Mouse (Mus musculus) MEL (cell line): ENCODE results near the gene 4930579F01Rik. TPM values are rescaled to one million over a fixed set of nuclear protein-coding genes. Genes with fewer than 3 reads are reported as not detected.

Source experiments
- DNase-seq: peaks from one replicate; pipeline ENCODE4 v3.0.0; 2011; ENCODE audit warnings: low read depth, low spot score
- H3K27ac ChIP-seq: 2 replicates; pipeline ENCODE4 v1.5.1; 2012; ENCODE audit warnings: low read depth, mild to moderate bottlenecking, control low read depth, low read length, moderate library complexity; ENCODE audit not compliant: control insufficient read depth
- H3K27me3 ChIP-seq, 2 experiments: fragments of 150-350 bp in 1 of 2; sonication (generic) in 1 of 2; 2 replicates each; pipeline ENCODE4 v1.6.1; 2012; ENCODE audit warnings: low read length in 2 of 2, mild to moderate bottlenecking in 2 of 2, improper control_type of control experiment in 1 of 2, moderate library complexity in 1 of 2; ENCODE audit not compliant: insufficient read depth in 2 of 2, control insufficient read depth in 1 of 2
- H3K36me3 ChIP-seq, 2 experiments: 2 replicates each; pipeline ENCODE4 v1.6.1; 2012 to 2014; ENCODE audit warnings: low read length in 2 of 2, improper control_type of control experiment in 1 of 2, inconsistent platforms in 1 of 2, mild to moderate bottlenecking in 1 of 2; ENCODE audit not compliant: insufficient read depth in 2 of 2, control insufficient read depth in 1 of 2
- H3K4me1 ChIP-seq, 2 experiments: fragments of 150-350 bp in 1 of 2; sonication (generic) in 1 of 2; 2 replicates each; pipeline ENCODE4 v1.6.1; 2012; ENCODE audit warnings: low read length in 2 of 2, improper control_type of control experiment in 1 of 2, mild to moderate bottlenecking in 1 of 2; ENCODE audit not compliant: insufficient read depth in 2 of 2, control insufficient read depth in 1 of 2
- H3K4me3 ChIP-seq, 2 experiments: fragments of 150-350 bp in 1 of 2; sonication (generic) in 1 of 2; 2 replicates each; pipeline ENCODE4 v1.5.1; 2012; ENCODE audit warnings: low read depth in 2 of 2, low read length in 2 of 2, mild to moderate bottlenecking in 2 of 2, moderate library complexity in 2 of 2, control low read depth in 1 of 2, improper control_type of control experiment in 1 of 2; ENCODE audit not compliant: control insufficient read depth in 1 of 2, insufficient read depth in 1 of 2
- H3K79me2 ChIP-seq: 2 replicates; pipeline ENCODE4 v1.6.1; 2012; ENCODE audit warnings: mild to moderate bottlenecking, low read length, moderate library complexity; ENCODE audit not compliant: control insufficient read depth, poor library complexity, insufficient read depth
- H3K9ac ChIP-seq: 2 replicates; pipeline ENCODE4 v1.6.1; 2012; ENCODE audit warnings: low read depth, mild to moderate bottlenecking, control low read depth, low read length, moderate library complexity; ENCODE audit not compliant: control insufficient read depth, poor library complexity, severe bottlenecking
- H3K9me3 ChIP-seq: fragments of 150-350 bp; sonication (generic); replicated peaks from 2 replicates; pipeline ENCODE4 v1.6.1; 2012; ENCODE audit warnings: mild to moderate bottlenecking, low read length, improper control_type of control experiment, moderate library complexity; ENCODE audit not compliant: insufficient read depth
- CTCF ChIP-seq, 3 experiments: IDR thresholded peaks in 2 of 3; conservative IDR thresholded peaks in 1 of 3; 2 replicates each; pipeline ENCODE4 v1.5.1; 2011 to 2012; ENCODE audit warnings: low read length in 3 of 3, low read depth in 2 of 3, mild to moderate bottlenecking in 2 of 3, improper control_type of control experiment in 1 of 3, inconsistent platforms in 1 of 3, mixed read lengths in 1 of 3, moderate library complexity in 1 of 3; ENCODE audit not compliant: control insufficient read depth in 1 of 3, insufficient read depth in 1 of 3, poor library complexity in 1 of 3, severe bottlenecking in 1 of 3
- GABPA ChIP-seq: IDR thresholded peaks from 2 replicates; pipeline ENCODE4 v1.6.1; 2012; ENCODE audit warnings: low read depth, mild to moderate bottlenecking, inconsistent platforms, low read length, improper control_type of control experiment, moderate library complexity
- GATA1 ChIP-seq: IDR thresholded peaks from 2 replicates; pipeline ENCODE4 v1.6.1; 2011; ENCODE audit warnings: low read depth, low read length, improper control_type of control experiment
- MEF2A ChIP-seq: IDR thresholded peaks from 2 replicates; pipeline ENCODE4 v1.6.1; 2014; ENCODE audit warnings: low read depth, mild to moderate bottlenecking, inconsistent platforms, low read length, improper control_type of control experiment; ENCODE audit not compliant: poor library complexity, insufficient replicate concordance, severe bottlenecking; ENCODE audit errors: extremely low read depth
- NELFE ChIP-seq: IDR thresholded peaks from 2 replicates; pipeline ENCODE4 v1.6.1; 2011; ENCODE audit warnings: low read depth, low read length, improper control_type of control experiment
- POLR2AphosphoS2 ChIP-seq: IDR thresholded peaks from 2 replicates; pipeline ENCODE4 v1.6.1; 2011; ENCODE audit warnings: low read length, improper control_type of control experiment
- RAD21 ChIP-seq: IDR thresholded peaks from 2 replicates; pipeline ENCODE4 v1.6.1; 2011; ENCODE audit warnings: mild to moderate bottlenecking, low read depth, low read length, improper control_type of control experiment
- SMC3 ChIP-seq: IDR thresholded peaks from 2 replicates; pipeline ENCODE4 v1.6.1; 2011; ENCODE audit warnings: low read depth, low read length, improper control_type of control experiment
- TAL1 ChIP-seq: IDR thresholded peaks from 2 replicates; pipeline ENCODE4 v1.6.1; 2012; ENCODE audit warnings: mild to moderate bottlenecking, inconsistent platforms, low read length, moderate library complexity, mixed read lengths
- TBP ChIP-seq: IDR thresholded peaks from 2 replicates; pipeline ENCODE4 v1.8.0; 2011; ENCODE audit warnings: low read depth, low read length, improper control_type of control experiment
- UBTF ChIP-seq: IDR thresholded peaks from 2 replicates; pipeline ENCODE4 v1.6.1; 2012; ENCODE audit warnings: low read depth, mild to moderate bottlenecking, inconsistent platforms, low read length, improper control_type of control experiment, moderate library complexity, borderline replicate concordance; ENCODE audit not compliant: insufficient read depth
- USF1 ChIP-seq: IDR thresholded peaks from 2 replicates; pipeline ENCODE4 v1.6.1; 2014; ENCODE audit warnings: low read depth, mild to moderate bottlenecking, inconsistent platforms, low read length, improper control_type of control experiment, moderate library complexity
- USF2 ChIP-seq, 2 experiments: IDR thresholded peaks; 2 replicates each; pipeline ENCODE4 v1.6.1; 2011 to 2012; ENCODE audit warnings: improper control_type of control experiment in 2 of 2, low read length in 2 of 2, borderline replicate concordance in 1 of 2, inconsistent platforms in 1 of 2, low read depth in 1 of 2, mild to moderate bottlenecking in 1 of 2; ENCODE audit not compliant: insufficient read depth in 1 of 2
- ZKSCAN1 ChIP-seq: IDR thresholded peaks from 2 replicates; pipeline ENCODE4 v1.6.1; 2012; ENCODE audit warnings: low read depth, mild to moderate bottlenecking, inconsistent platforms, low read length, improper control_type of control experiment, moderate library complexity
- polyA plus RNA-seq, 2 experiments: library from polyadenylated mRNA; stranded (reverse) in 1 of 2; unstranded in 1 of 2; fragments of >175 nt in 1 of 2; fragments of >200 nt in 1 of 2; gene quantifications; 2 replicates each; pipeline versions ENCODE4 v1.2.1 to v1.2.4; 2012; ENCODE audit warnings: low replicate concordance in 2 of 2, low read depth in 1 of 2; ENCODE audit not compliant: insufficient read length in 2 of 2, insufficient read depth in 1 of 2, missing spikeins in 1 of 2
- total RNA-seq: library from RNA; depleted of rRNA; stranded (reverse); fragments of 300-350 nt; gene quantifications from 2 replicates; pipeline ENCODE4 v1.2.3, GENCODE M21; 2012

Gene 4930579F01Rik
- total and polyA plus RNA-seq, 3 experiments = not detected

DNA sequence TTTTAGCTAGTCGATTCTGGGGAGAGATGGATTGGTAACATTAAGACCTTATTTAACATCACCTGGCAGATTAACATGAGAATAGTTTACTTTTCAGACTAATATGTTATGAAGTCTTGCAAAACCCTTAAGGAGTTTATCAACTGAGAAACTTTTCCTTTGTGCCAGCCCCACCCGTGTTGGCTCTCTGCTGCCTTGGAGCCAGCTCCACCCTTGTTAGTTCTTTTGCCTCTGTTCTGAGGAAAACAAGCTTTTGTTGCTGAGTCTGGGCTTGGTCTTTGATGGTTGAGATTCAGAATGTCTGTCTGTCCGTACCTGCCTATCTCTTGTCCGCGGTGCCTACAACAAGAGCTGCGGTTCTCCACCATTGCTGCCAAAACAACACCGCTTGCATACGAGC lies 22.5 kb upstream of the 4930579F01Rik start:
- TF ChIP-seq RAD21 (no peak), GATA1 (no peak), USF2 (IDR thresholded peaks at IDR 0.05; ENCODE audit: borderline replicate concordance in 1 of 2, insufficient read depth in 1 of 2, low read depth in 1 of 2, low read length in 2 of 2) (no peak)
- no peaks in the 10 kb centered on the region for H3K79me2 ChIP-seq
- H3K4me1 ChIP-seq = peaks cover 0 to under 1% of the 10 kb centered on the region in 2 experiments; a peak in 1 of 4 replicates
- no peak overlapping the region for H3K9ac ChIP-seq
- no peak for DNase-seq
- H3K9me3 ChIP-seq = no peaks in the 10 kb centered on the region
- no peak overlapping the region for H3K4me3 ChIP-seq
- H3K27ac ChIP-seq = no peak overlapping the region
- H3K36me3 ChIP-seq = no peaks in the 10 kb centered on the region
- H3K27me3 ChIP-seq = peaks cover 0 to 4% of the 10 kb centered on the region in 2 experiments; a peak in 3 of 4 replicates

DNA sequence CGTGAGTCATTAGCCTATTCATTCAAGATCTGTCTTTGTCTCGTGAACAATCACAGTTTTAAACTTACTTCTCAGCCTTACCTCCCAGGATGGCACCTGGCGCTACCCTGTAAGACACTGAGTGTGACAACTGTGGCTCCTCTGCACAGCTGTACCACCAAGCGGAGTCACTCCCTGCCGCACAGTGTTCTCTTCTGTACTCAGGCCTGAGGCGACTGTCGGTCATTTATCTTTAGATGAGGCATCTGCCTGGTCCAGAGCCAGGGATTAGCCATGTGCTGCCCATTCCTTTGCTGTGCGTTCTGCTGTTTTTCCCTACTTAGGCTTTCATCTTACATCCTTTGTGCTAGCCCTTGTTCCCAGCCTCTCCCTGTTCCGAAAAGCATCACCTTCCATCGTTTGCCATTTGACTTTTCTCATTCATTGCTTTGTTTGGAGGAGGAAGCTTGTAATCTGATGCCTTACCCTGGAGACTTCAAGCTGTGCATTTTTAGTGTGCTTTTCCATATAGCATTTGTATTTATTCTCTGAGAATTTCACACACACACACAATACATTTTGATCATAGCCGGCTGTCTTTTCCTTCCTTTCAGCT lies 21.9 kb upstream of the 4930579F01Rik start:
- Histone ChIP-seq H3K79me2 (no peaks in the 10 kb centered on the region), H3K9ac (no peak overlapping the region), H3K36me3 (no peaks in the 10 kb centered on the region), H3K27me3 (peaks cover 0 to 4% of the 10 kb centered on the region in 2 experiments; a peak in 3 of 4 replicates), H3K4me3 (no peak overlapping the region), H3K27ac (no peak overlapping the region), H3K9me3 (no peaks in the 10 kb centered on the region), H3K4me1 (peaks cover 0 to 4% of the 10 kb centered on the region in 2 experiments; a peak in 1 of 4 replicates)
- DNase-seq = no peak
- TF ChIP-seq POLR2AphosphoS2 = no peak
- no peak for TF ChIP-seq ZKSCAN1
- TF ChIP-seq TBP = no peak
- no peak for TF ChIP-seq UBTF
- no peak for TF ChIP-seq CTCF (IDR thresholded peaks at IDR 0.05 in 2 of 3, conservative IDR thresholded peaks at IDR 0.05 in 1 of 3; ENCODE audit: control insufficient read depth in 1 of 3, insufficient read depth in 1 of 3, low read depth in 2 of 3, low read length in 3 of 3, poor library complexity in 1 of 3, severe bottlenecking in 1 of 3)
- no peak for TF ChIP-seq GABPA
- TF ChIP-seq SMC3 = no peak
- no peak for TF ChIP-seq USF2 (IDR thresholded peaks at IDR 0.05; ENCODE audit: borderline replicate concordance in 1 of 2, insufficient read depth in 1 of 2, low read depth in 1 of 2, low read length in 2 of 2)
- no peak for TF ChIP-seq MEF2A
- no peak for TF ChIP-seq USF1
- no peak for TF ChIP-seq NELFE
- no peak for TF ChIP-seq TAL1
